Mouse (Mus musculus): ENCODE measurements around the gene Pik3ap1.

DNA sequence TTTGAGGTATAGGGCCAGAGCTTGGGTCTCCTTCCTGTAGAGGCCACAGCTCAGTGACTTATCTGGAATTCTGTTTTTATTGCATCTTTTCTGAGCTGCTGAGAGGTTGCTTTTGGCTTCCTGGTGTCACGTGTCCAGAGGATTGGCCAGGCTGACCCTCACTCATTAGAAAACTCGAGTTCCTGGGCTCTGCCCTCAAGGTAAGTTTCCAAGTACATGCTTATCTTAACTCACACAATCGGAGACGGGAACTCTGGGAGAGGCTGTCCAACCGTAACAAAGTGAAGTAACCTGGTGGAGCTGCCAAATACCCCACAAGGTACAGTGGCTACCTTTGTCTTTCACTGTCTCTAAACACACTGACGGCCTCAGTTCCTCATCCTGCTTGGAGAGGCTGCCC, 81.5 kb downstream of the Pik3ap1 start:
- TF ChIP-seq CTCF (IDR thresholded peaks at IDR 0.05; ENCODE audit: control insufficient read depth, insufficient read depth, low read length) (no peak), POLR2A (IDR thresholded peaks at IDR 0.05; ENCODE audit: borderline replicate concordance, control insufficient read depth, low read depth, low read length) (no peak)

Data from bone marrow, adult 2 months (tissue).